Mouse (Mus musculus) limb, embryonic 15.5 days (tissue): ENCODE data around the gene Gipc2. TPM values are rescaled to one million over a fixed set of nuclear protein-coding genes. Genes with fewer than 3 reads are reported as not detected.
A peak's percentile ranks its signal among the peaks of the same experiment; 100 is the strongest.
"Not testable (repeated sequence)": the region's sequence is repeated elsewhere in the genome, so short reads cannot be mapped to it uniquely, and the experiment has no call there.

Experiments
- ATAC-seq: fragments of 200-750 bp; cut with Nextera tagmentation; 2 replicates; pipeline ENCODE4 v1.8.0; 2017; ENCODE audit warnings: low read depth, moderate TSS enrichment; ENCODE audit not compliant: insufficient number of reproducible peaks, low FRiP score, low TSS enrichment
- H3K27ac ChIP-seq: fragments of 300-500 bp; sonication (generic); 2 replicates; pipeline ENCODE4 v1.5.1; 2015; ENCODE audit warnings: moderate library complexity, mild to moderate bottlenecking, inconsistent platforms
- H3K27me3 ChIP-seq: fragments of 300-500 bp; sonication (generic); 2 replicates; pipeline ENCODE4 v1.6.1; 2015; ENCODE audit warnings: inconsistent platforms
- H3K36me3 ChIP-seq: fragments of 300-500 bp; sonication (generic); 2 replicates; pipeline ENCODE4 v1.6.1; 2015; ENCODE audit warnings: inconsistent platforms
- H3K4me1 ChIP-seq: fragments of 300-500 bp; sonication (generic); 2 replicates; pipeline ENCODE4 v1.6.1; 2015; ENCODE audit warnings: inconsistent platforms
- H3K4me2 ChIP-seq: fragments of 300-500 bp; sonication (generic); 2 replicates; pipeline ENCODE4 v1.6.1; 2015; ENCODE audit warnings: mild to moderate bottlenecking, inconsistent platforms
- H3K4me3 ChIP-seq: fragments of 300-500 bp; sonication (generic); 2 replicates; pipeline ENCODE4 v1.5.1; 2015; ENCODE audit warnings: mild to moderate bottlenecking, inconsistent platforms
- H3K9ac ChIP-seq: fragments of 300-500 bp; sonication (generic); 2 replicates; pipeline ENCODE4 v1.6.1; 2015; ENCODE audit warnings: inconsistent platforms
- H3K9me3 ChIP-seq: fragments of 300-500 bp; sonication (generic); 2 replicates; pipeline ENCODE4 v1.6.1; 2016; ENCODE audit warnings: inconsistent platforms
- WGBS: fragments of 180-500 bp; shearing (Covaris S2); methylation state at CpG from one replicate; pipeline ENCODE4 v1.1.7; 2015; 5-methylcytosine and 5-hydroxymethylcytosine counted together
- polyA plus RNA-seq: library from polyadenylated mRNA; unstranded; fragments of >200 nt; fragmentation: Nextera tagmentation; extraction: Ambion mirVana; gene quantifications from 2 replicates; pipeline ENCODE4 v1.2.1, GENCODE M21; 2015

Gene Gipc2
- polyA plus RNA-seq, 1 experiment from 2014 or later = 9.1 TPM

- Histone ChIP-seq H3K9me3 (no peaks in the 10 kb centered on the region), H3K27me3 (no peaks in the 10 kb centered on the region), H3K36me3 (no peaks in the 10 kb centered on the region), H3K4me2 (no peak overlapping the region), H3K9ac (no peak overlapping the region), H3K4me3 (no peak overlapping the region), H3K27ac (no peak overlapping the region), H3K4me1 (peaks cover 4% of the 10 kb centered on the region; the same call in 1 of the 2 replicates)
- no peak for ATAC-seq
- WGBS = 47% methylated on average over 7 of the region's 7 CpGs
These were observed 16.6 kb downstream of the Gipc2 start for GRCm38 (mm10) chr3:152149449-152149848.

- Histone ChIP-seq H3K27me3 (no peaks in the 10 kb centered on the region), H3K9ac (no peak overlapping the region), H3K9me3 (no peaks in the 10 kb centered on the region), H3K4me2 (no peak overlapping the region), H3K4me3 (no peak overlapping the region), H3K36me3 (no peaks in the 10 kb centered on the region), H3K4me1 (peaks cover 4% of the 10 kb centered on the region; the same call in 1 of the 2 replicates), H3K27ac (no peak overlapping the region)
- 64% methylated on average over 12 of the region's 12 CpGs for WGBS
- ATAC-seq = no peak
These were observed 18.8 kb downstream of the Gipc2 start for GRCm38 (mm10) chr3:152147085-152147831.

DNA sequence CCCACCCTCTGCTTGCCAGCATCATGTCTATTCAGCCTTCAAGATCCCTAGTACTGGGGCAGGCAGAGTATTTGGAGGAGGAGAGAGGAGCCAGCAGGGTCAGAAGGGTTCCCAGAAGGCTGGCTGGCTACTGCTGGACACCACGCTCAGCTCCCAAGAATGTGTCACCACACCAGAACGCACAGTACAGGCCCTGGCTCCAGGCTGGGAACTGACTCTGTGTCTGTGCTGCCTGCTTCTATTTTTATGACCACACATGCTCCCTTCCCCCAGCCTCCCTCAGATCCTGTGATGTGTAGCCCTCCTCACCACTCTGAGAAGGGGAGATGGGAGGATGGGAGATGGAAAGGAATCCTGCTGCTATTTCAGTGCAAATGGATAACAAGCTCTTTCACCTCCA is 20.8 kb downstream of the Gipc2 start:
- Histone ChIP-seq H3K36me3 (no peaks in the 10 kb centered on the region), H3K9ac (no peak overlapping the region), H3K4me2 (no peak overlapping the region), H3K27me3 (no peaks in the 10 kb centered on the region), H3K4me3 (no peak overlapping the region), H3K9me3 (no peaks in the 10 kb centered on the region), H3K27ac (no peak overlapping the region; the same call in 1 of the 2 replicates), H3K4me1 (peaks cover 4% of the 10 kb centered on the region; the same call in 1 of the 2 replicates)
- WGBS = 39% methylated on average over 2 of the region's 2 CpGs
- ATAC-seq = peak; percentile 80

DNA sequence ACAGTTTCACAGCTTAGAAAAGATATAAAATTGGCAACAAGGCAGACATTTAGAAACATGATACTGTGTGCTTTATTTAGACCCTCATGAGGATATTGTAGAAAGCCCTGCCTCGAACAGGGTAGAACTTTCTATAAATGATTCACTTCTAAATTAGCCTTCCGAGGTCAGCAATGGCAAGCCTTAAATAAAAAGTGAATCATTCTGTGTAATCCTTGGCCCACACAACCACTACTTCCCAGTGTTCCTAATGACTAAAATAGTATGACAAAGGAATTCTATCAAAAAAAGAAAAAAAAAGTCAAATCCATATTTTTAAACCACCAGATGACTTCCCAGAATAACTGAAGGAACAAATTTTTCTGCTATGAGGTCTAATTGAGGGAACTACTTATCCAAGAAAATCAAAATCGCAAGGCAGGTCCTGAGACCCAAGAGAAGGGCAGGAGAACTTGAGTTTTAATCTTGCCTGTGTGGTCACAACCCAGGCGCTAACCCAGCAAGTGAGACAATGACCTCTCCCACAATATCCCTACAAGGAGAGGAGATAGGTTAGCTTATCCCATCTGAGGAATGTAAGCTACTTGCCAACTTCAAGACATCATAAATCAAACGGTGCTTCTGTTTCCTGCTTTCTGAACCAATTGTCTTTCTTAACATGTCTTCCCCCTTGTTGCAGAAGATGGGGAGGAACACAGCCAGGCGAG is 22.9 kb downstream of the Gipc2 start:
- no peaks in the 10 kb centered on the region for H3K36me3 ChIP-seq
- 62% methylated on average over 6 of the region's 6 CpGs for WGBS
- no peak overlapping the region for H3K9ac ChIP-seq
- peaks cover 4% of the 10 kb centered on the region; the same call in 1 of the 2 replicates for H3K4me1 ChIP-seq
- H3K4me3 ChIP-seq = no peak overlapping the region
- no peaks in the 10 kb centered on the region for H3K27me3 ChIP-seq
- H3K27ac ChIP-seq = 0 out of 2 replicates have a peak overlapping the region, but pooled peaks have one; percentile 48
- no peak for ATAC-seq
- no peaks in the 10 kb centered on the region for H3K9me3 ChIP-seq
- H3K4me2 ChIP-seq = no peak overlapping the region

- no peaks in the 10 kb centered on the region for H3K36me3 ChIP-seq
- H3K4me3 ChIP-seq = no peak overlapping the region
- no peaks in the 10 kb centered on the region for H3K9me3 ChIP-seq
- H3K27ac ChIP-seq = no peak overlapping the region
- no peak overlapping the region for H3K9ac ChIP-seq
- peaks cover 4% of the 10 kb centered on the region; the same call in 1 of the 2 replicates for H3K4me1 ChIP-seq
- whole genome bisulfite sequencing = 59% methylated on average over 3 of the region's 3 CpGs
- no peak for ATAC-seq
- no peaks in the 10 kb centered on the region for H3K27me3 ChIP-seq
- H3K4me2 ChIP-seq = no peak overlapping the region
These were observed 23.9 kb downstream of the Gipc2 start for GRCm38 (mm10) chr3:152142146-152142545.

GRCm38 (mm10) chr3:152139308-152139707 is 26.7 kb downstream of the Gipc2 start:
- not testable (repeated sequence) for H3K4me2 ChIP-seq, H3K36me3 ChIP-seq, ATAC-seq, H3K27me3 ChIP-seq, H3K9me3 ChIP-seq, H3K4me1 ChIP-seq, H3K9ac ChIP-seq, H3K4me3 ChIP-seq, H3K27ac ChIP-seq
- WGBS = 85% methylated on average over 3 of the region's 3 CpGs

DNA sequence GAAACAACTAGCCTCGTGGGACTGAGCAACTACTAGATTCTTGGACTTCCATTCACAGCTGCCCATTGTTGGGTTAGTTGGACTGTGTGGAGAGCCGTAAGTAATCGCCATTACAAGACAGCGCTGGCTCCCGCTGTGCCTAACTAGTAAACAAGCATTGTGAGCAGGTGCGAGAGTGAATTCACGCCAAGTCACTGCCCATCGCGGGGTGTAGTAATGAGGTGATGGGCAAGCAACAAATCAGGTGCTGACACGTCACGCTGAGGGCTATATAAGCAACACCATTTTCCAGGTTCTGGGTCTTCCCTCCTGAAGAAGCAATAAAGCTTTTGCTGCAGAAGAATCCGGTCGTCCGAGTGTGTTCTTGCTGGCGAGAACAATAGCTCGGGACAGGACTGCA is 29.9 kb downstream of the Gipc2 start:
- not testable (repeated sequence) for ATAC-seq
- 84% methylated on average over 16 of the region's 16 CpGs for WGBS

GRCm38 (mm10) chr3:152133621-152134020 is 32.4 kb downstream of the Gipc2 start:
- Histone ChIP-seq H3K9me3 (no peaks in the 10 kb centered on the region), H3K4me3 (no peak overlapping the region), H3K9ac (no peak overlapping the region), H3K27me3 (no peaks in the 10 kb centered on the region), H3K36me3 (no peaks in the 10 kb centered on the region), H3K4me1 (no peaks in the 10 kb centered on the region), H3K27ac (no peak overlapping the region), H3K4me2 (no peak overlapping the region)
- ATAC-seq = no peak
- WGBS = 77% methylated on average over 9 of the region's 9 CpGs

More for the DNA sequence above, 29.9 kb downstream of the Gipc2 start:
- not testable (repeated sequence) for H3K4me3 ChIP-seq, H3K27me3 ChIP-seq, H3K9me3 ChIP-seq, H3K4me1 ChIP-seq, H3K36me3 ChIP-seq, H3K27ac ChIP-seq, H3K9ac ChIP-seq, H3K4me2 ChIP-seq

GRCm38 (mm10) chr3:152130963-152131362 is 35.1 kb downstream of the Gipc2 start:
- Histone ChIP-seq H3K4me3 (no peak overlapping the region), H3K27ac (no peak overlapping the region), H3K4me1 (no peaks in the 10 kb centered on the region), H3K4me2 (no peak overlapping the region), H3K9me3 (no peaks in the 10 kb centered on the region), H3K27me3 (no peaks in the 10 kb centered on the region), H3K36me3 (no peaks in the 10 kb centered on the region), H3K9ac (no peak overlapping the region)
- ATAC-seq = no peak
- 79% methylated on average over 4 of the region's 4 CpGs for WGBS

GRCm38 (mm10) chr3:152129426-152129825 is 36.6 kb downstream of the Gipc2 start:
- not testable (repeated sequence) for H3K4me2 ChIP-seq, ATAC-seq, H3K9ac ChIP-seq, H3K27ac ChIP-seq, H3K27me3 ChIP-seq, H3K4me1 ChIP-seq, H3K9me3 ChIP-seq, H3K36me3 ChIP-seq, H3K4me3 ChIP-seq
- WGBS = 89% methylated on average over 4 of the region's 4 CpGs

- H3K27me3 ChIP-seq = no peaks in the 10 kb centered on the region
- no peak overlapping the region for H3K27ac ChIP-seq
- H3K4me2 ChIP-seq = no peak overlapping the region
- 81% methylated on average over 7 of the region's 7 CpGs for WGBS
- ATAC-seq = no peak
- no peak overlapping the region for H3K4me3 ChIP-seq
- no peaks in the 10 kb centered on the region for H3K9me3 ChIP-seq
- H3K36me3 ChIP-seq = no peaks in the 10 kb centered on the region
- no peak overlapping the region for H3K9ac ChIP-seq
- no peaks in the 10 kb centered on the region for H3K4me1 ChIP-seq
These were observed 37.4 kb downstream of the Gipc2 start for GRCm38 (mm10) chr3:152128631-152129030.

DNA sequence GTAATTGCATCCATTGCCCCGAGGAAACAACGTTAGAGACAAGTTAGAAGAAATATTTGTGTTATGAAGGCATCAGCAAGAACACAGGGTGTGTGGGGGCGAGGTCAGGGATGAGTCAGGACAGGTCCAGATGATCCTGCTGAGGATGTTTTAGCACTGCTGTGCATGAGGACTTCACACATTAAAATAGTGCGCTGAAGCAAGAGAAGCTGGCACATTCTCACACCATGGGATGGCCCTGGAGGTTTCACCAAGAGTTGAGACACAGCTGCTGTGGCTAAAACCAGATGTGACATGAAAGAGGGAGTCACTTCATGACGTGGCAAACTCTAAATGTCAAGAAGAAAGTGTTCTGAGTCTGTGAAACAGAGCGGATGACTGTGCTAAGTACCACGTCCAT is 38.9 kb downstream of the Gipc2 start:
- no peaks in the 10 kb centered on the region for H3K4me1 ChIP-seq
- WGBS = 64% methylated on average over 7 of the region's 7 CpGs

More for the DNA sequence above, 38.9 kb downstream of the Gipc2 start:
- Histone ChIP-seq H3K27ac (no peak overlapping the region), H3K4me2 (no peak overlapping the region), H3K27me3 (no peaks in the 10 kb centered on the region), H3K9me3 (no peaks in the 10 kb centered on the region), H3K36me3 (no peaks in the 10 kb centered on the region), H3K4me3 (no peak overlapping the region), H3K9ac (no peak overlapping the region)
- ATAC-seq = no peak
